Mouse (Mus musculus) ES-E14 (cell line): ENCODE measurements at regions not wholly inside any gene's neighbourhood (a gene's known extent, or its start where the extent isn't known, plus 50 kb on each side); places are given as distances from the start of the nearest gene placed in this dataset.

Source experiments
- CHD2 ChIP-seq: IDR thresholded peaks from 2 replicates; pipeline ENCODE4 v1.6.1; 2014; ENCODE audit warnings: mild to moderate bottlenecking, low read depth, low read length, inconsistent platforms
- HCFC1 ChIP-seq: IDR thresholded peaks from 2 replicates; pipeline ENCODE4 v1.6.1; 2012; ENCODE audit warnings: low read length, inconsistent platforms, borderline replicate concordance; ENCODE audit not compliant: insufficient read depth
- MAFK ChIP-seq: IDR thresholded peaks from 2 replicates; pipeline ENCODE4 v1.6.1; 2014; ENCODE audit warnings: mild to moderate bottlenecking, low read depth, low read length, inconsistent platforms; ENCODE audit not compliant: insufficient read depth
- ZC3H11A ChIP-seq: IDR thresholded peaks from 2 replicates; pipeline ENCODE4 v1.6.1; 2012; ENCODE audit warnings: low read depth, mild to moderate bottlenecking, inconsistent platforms, low read length, borderline replicate concordance
- ZNF384 ChIP-seq: IDR thresholded peaks from 2 replicates; pipeline ENCODE4 v1.6.1; 2012; ENCODE audit warnings: low read depth, low read length, inconsistent platforms

DNA sequence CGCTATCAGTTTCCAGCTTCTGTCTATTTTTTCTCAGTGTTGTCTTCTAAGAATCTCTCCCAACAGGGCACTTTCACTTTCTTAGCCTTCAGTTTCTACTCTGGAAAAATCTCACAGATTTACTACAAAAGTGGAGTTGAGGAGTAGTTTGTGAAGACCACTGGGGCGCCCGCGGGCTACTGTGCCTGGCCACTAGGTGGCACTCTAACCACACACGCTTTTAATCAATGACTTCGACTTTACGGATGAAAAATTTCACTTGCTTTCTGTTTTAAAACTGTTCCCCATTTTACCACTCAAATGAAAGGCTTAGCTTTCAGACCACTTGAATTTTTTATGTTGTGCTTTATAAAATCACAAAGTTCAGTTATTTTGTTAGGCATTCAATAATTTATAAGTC is 151.8 kb downstream of the 1700017N19Rik start:
- TF ChIP-seq CHD2 (no peak), ZNF384 (no peak), MAFK (no peak), ZC3H11A (peak; percentile 66; the same call in 1 of the 2 replicates), HCFC1 (no peak)
